Mouse (Mus musculus) stomach, embryonic 14.5 days (tissue): Measurements from ENCODE around the gene Disc1. TPM values are rescaled to one million over a fixed set of nuclear protein-coding genes. Genes with fewer than 3 reads are reported as not detected.

Experiments used
- ATAC-seq: fragments of 200-750 bp; cut with Nextera tagmentation; 2 replicates; pipeline ENCODE4 v1.8.0; 2017; ENCODE audit warnings: low read depth, moderate TSS enrichment; ENCODE audit not compliant: insufficient number of reproducible peaks, insufficient read depth, low FRiP score
- H3K27ac ChIP-seq: fragments of 300-500 bp; sonication (generic); 2 replicates; pipeline ENCODE4 v1.5.1; 2014; ENCODE audit warnings: mild to moderate bottlenecking, low read length, moderate library complexity, mixed read lengths
- H3K27me3 ChIP-seq: fragments of 300-500 bp; sonication (generic); 2 replicates; pipeline ENCODE4 v1.6.1; 2014; ENCODE audit warnings: low read length, control low read depth, mixed read lengths; ENCODE audit not compliant: control insufficient read depth, insufficient read depth
- H3K36me3 ChIP-seq: fragments of 300-500 bp; sonication (generic); 2 replicates; pipeline ENCODE4 v1.6.1; 2014; ENCODE audit warnings: mild to moderate bottlenecking, control low read depth, low read length, moderate library complexity, mixed read lengths; ENCODE audit not compliant: control insufficient read depth, insufficient read depth
- H3K4me1 ChIP-seq: fragments of 300-500 bp; sonication (generic); 2 replicates; pipeline ENCODE4 v1.6.1; 2014; ENCODE audit warnings: low read length, control low read depth, mixed read lengths; ENCODE audit not compliant: control insufficient read depth, insufficient read depth
- H3K4me2 ChIP-seq: fragments of 300-500 bp; sonication (generic); replicated peaks from 2 replicates; pipeline ENCODE4 v1.6.1; 2014; ENCODE audit warnings: low read depth, low read length, control low read depth
- H3K4me3 ChIP-seq: fragments of 300-500 bp; sonication (generic); 2 replicates; pipeline ENCODE4 v1.5.1; 2014; ENCODE audit warnings: low read depth, low read length, control low read depth
- H3K9ac ChIP-seq: fragments of 300-500 bp; sonication (generic); replicated peaks from 2 replicates; pipeline ENCODE4 v1.6.1; 2014; ENCODE audit warnings: low read depth, mild to moderate bottlenecking, control low read depth, low read length, moderate library complexity, mixed read lengths
- H3K9me3 ChIP-seq: fragments of 300-500 bp; sonication (generic); 2 replicates; pipeline ENCODE4 v1.6.1; 2016; ENCODE audit warnings: low read depth, low read length, control low read depth; ENCODE audit not compliant: control insufficient read depth
- WGBS: fragments of 180-500 bp; shearing (Covaris S2); extraction: QIAGEN DNeasy Blood & Tissue Kit; methylation state at CpG from one replicate; pipeline ENCODE4 v1.1.7; 2014; 5-methylcytosine and 5-hydroxymethylcytosine counted together
- polyA plus RNA-seq: library from polyadenylated mRNA; unstranded; fragments of >200 nt; fragmentation: Nextera tagmentation; extraction: Ambion mirVana; gene quantifications from 2 replicates; pipeline ENCODE4 v1.2.1, GENCODE M21; 2014

Gene Disc1
- polyA plus RNA-seq, 1 experiment from 2014 or later = 3.0 TPM

DNA sequence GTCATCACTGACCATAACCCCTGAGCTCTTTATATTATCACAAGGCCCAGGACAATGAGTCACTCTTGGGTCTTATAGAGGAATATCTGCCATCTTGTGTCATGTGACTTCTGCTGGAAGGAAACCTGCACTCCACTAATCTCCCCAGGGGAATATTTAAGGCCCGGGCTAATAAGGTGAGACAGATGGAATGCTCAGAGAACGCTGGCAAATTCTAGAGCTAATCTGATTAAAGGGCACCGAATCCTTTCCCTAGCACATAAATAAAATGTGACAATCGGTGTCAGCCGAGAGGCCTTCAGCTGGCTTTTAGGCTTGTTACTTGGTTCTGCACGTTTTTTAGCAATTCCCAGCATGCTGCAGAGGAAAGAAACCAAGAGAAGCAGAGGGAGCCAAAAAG is 15.7 kb downstream of the Disc1 start:
- Histone ChIP-seq H3K27me3 (no peaks in the 10 kb centered on the region), H3K9me3 (no peaks in the 10 kb centered on the region), H3K27ac (no peak overlapping the region), H3K36me3 (no peaks in the 10 kb centered on the region), H3K4me3 (no peak overlapping the region), H3K9ac (no peak overlapping the region), H3K4me1 (no peaks in the 10 kb centered on the region), H3K4me2 (no peak overlapping the region)
- no peak for ATAC-seq
- 63% methylated on average over 6 of the region's 6 CpGs for WGBS

DNA sequence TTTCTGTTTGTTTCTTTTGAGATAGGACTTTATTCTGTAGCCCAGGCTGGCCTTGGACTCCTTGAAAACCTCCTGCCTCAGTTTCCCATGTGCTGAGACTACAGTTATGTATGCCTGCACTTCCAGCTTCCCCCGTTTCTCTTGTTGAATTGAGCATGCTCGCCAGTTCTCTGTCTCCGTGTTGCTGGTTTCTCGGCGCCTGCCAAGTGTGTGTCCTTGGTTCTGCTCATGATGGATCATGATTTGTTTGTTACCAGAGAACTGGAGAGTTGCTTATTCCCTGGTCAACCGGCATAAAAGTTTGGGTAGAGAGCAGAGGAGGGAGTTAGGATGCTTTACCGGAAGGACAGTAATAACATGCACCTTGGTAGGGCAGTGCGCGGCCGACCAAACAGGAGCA is 20.1 kb downstream of the Disc1 start:
- H3K36me3 ChIP-seq = no peaks in the 10 kb centered on the region
- WGBS = 91% methylated on average over 10 of the region's 10 CpGs
- no peaks in the 10 kb centered on the region for H3K9me3 ChIP-seq
- no peaks in the 10 kb centered on the region for H3K27me3 ChIP-seq
- H3K4me2 ChIP-seq = no peak overlapping the region
- no peaks in the 10 kb centered on the region for H3K4me1 ChIP-seq
- no peak overlapping the region for H3K9ac ChIP-seq
- no peak overlapping the region for H3K27ac ChIP-seq
- ATAC-seq = no peak
- H3K4me3 ChIP-seq = no peak overlapping the region

DNA sequence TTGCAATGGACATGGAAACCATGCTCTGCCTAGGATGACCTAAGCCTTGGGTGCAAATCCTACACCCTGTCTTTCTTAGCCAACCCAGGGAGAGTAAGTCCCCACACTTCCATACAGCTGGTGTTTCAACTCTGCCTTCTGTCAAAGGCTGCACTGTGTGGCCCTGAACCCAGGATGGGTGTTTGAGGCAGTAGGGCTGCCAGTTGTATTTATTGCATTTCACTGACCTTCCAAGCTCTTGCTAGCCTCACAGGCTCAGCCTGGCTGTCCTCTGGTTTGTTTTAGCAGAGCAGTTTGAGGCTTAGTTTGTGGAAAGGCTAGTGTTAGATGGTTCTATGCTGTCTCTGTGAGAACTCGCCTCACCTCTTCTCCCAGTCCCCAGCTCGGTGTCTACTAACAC is 20.6 kb downstream of the Disc1 start:
- H3K9ac ChIP-seq = no peak overlapping the region
- H3K4me3 ChIP-seq = no peak overlapping the region
- no peaks in the 10 kb centered on the region for H3K36me3 ChIP-seq
- no peaks in the 10 kb centered on the region for H3K4me1 ChIP-seq
- WGBS = 75% methylated on average over 2 of the region's 2 CpGs
- no peak overlapping the region for H3K27ac ChIP-seq
- ATAC-seq = no peak
- H3K4me2 ChIP-seq = no peak overlapping the region
- H3K9me3 ChIP-seq = no peaks in the 10 kb centered on the region
- no peaks in the 10 kb centered on the region for H3K27me3 ChIP-seq

DNA sequence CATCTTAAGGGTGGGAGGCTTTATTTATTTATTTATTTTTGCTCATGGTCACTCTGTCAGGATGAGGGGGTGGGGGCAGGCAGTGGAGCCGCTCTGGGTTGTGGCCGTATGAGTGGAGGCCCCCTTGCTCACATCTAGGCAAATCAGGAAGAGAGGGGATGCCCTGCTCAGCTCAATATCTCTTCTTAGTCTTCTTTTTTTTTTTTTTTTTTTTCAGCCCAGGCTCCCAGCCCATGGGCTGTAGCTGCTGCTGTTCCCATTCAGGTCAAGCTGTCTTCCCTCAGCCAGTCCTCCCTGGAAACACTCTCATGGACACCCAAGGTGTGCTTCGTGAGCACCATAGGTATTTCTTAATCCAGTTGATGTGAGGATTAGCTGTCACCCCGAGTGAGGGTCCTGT is 21.4 kb downstream of the Disc1 start:
- 80% methylated on average over 4 of the region's 4 CpGs for WGBS
- H3K9me3 ChIP-seq = no peaks in the 10 kb centered on the region
- H3K27me3 ChIP-seq = no peaks in the 10 kb centered on the region
- H3K9ac ChIP-seq = no peak overlapping the region
- no peak for ATAC-seq
- H3K4me2 ChIP-seq = no peak overlapping the region
- no peak overlapping the region for H3K27ac ChIP-seq
- H3K36me3 ChIP-seq = no peaks in the 10 kb centered on the region
- no peak overlapping the region for H3K4me3 ChIP-seq
- H3K4me1 ChIP-seq = no peaks in the 10 kb centered on the region

DNA sequence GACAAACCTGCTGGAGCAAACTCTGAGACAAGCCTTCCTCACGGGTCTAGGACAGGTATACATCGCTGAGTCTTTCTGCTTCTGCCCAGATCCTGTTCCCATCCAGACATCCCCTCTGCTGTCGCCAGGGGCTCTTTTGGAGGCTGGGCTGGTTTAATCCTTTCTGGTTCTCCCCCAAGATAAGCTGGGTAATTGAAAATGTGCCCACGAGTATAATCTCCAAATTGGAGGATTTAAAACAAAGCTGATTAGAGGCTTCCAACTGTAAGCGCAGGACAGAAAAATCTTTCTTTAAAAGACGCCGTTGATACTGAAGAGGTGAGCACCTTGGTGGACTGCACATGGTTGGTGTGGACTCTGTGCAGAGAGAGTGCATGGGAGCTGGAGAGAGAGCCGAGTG is 23.3 kb downstream of the Disc1 start:
- no peak for ATAC-seq
- no peaks in the 10 kb centered on the region for H3K27me3 ChIP-seq
- no peak overlapping the region for H3K27ac ChIP-seq
- no peaks in the 10 kb centered on the region for H3K4me1 ChIP-seq
- no peak overlapping the region for H3K4me3 ChIP-seq
- no peaks in the 10 kb centered on the region for H3K9me3 ChIP-seq
- H3K4me2 ChIP-seq = no peak overlapping the region
- H3K9ac ChIP-seq = no peak overlapping the region
- 74% methylated on average over 8 of the region's 8 CpGs for WGBS
- no peaks in the 10 kb centered on the region for H3K36me3 ChIP-seq

DNA sequence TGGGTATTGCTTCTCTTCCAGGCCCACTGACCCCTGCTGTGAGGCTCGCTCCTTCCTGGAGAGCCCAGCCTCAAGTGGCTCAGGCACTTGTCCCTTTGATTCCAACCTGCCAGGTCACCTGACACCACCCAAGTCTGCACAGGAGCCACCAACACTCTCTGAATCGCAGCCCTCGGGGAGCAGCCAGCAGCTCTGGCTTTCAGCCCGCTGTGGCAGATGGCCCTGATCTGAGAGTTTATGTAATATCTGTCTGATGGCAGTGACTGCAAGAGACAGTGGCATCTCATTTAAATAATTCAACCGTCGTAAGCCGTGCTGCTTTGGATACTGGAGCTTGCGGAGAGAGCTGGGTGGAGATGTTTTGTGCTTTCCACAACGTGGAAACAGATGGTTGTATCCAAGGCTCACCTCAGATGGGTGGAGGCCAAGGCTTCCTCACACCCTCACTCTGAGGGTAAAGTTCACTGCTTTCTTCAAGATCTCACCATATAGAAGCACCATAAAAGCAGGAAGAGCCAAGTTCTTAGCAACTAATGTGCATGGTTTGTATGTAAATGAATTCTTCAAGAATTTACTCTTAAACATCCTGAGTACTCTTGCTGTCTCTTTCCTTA is 24.9 kb downstream of the Disc1 start:
- 48% methylated on average over 9 of the region's 9 CpGs for WGBS
- ATAC-seq = no peak
- Histone ChIP-seq H3K9me3 (no peaks in the 10 kb centered on the region), H3K9ac (no peak overlapping the region), H3K4me2 (no peak overlapping the region), H3K27ac (no peak overlapping the region), H3K27me3 (no peaks in the 10 kb centered on the region), H3K36me3 (no peaks in the 10 kb centered on the region), H3K4me3 (no peak overlapping the region), H3K4me1 (peaks cover 5% of the 10 kb centered on the region; the same call in 1 of the 2 replicates)

DNA sequence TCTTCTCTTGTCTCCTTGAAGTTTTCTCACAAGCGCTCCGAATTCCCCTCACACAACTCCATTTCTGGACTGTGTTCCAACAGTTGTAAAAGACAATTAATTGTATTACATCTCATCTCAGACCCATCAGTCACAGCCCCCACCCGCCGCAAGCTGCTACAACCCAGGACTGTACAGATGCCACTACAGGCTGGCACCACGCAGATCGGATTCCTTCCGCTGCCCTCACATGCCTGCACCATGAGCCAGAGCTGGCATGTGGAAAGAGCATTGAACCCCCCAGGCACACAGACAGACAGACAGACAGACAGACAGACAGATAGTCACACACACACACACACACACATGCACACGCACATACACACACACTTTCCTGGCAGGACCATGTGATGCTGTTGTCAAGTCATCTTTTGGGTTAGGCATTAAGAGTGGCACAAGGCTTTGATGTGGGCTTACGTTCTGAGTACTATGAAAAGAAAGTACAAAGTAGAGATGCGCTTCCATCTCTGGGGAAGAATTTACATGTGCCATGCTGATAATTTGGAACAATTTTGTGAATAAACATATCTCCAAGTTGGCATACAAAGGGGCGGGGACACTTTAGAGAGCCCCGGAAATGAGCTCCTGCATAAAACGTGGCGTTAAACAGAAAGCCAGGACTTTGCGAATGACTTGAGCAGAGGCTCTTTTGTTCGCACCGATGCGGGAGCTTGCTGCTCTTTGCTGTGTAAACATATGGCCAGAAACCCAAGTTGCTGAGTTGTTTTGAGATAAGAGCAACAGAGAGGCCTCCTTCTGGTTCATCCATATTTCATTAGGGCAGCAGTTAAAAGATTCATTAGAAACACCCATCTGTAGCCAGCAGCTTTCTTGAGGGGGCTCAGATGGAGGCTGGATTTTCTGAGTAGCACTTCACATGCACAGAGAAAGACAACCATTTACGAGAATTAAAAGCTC is 26.7 kb downstream of the Disc1 start:
- Histone ChIP-seq H3K9ac (no peak overlapping the region), H3K4me2 (peak overlapping the region; percentile 17; the same call in 1 of the 2 replicates), H3K36me3 (no peaks in the 10 kb centered on the region), H3K27ac (no peak overlapping the region), H3K27me3 (no peaks in the 10 kb centered on the region), H3K4me1 (peaks cover 5% of the 10 kb centered on the region; the same call in 1 of the 2 replicates), H3K4me3 (no peak overlapping the region), H3K9me3 (no peaks in the 10 kb centered on the region)
- no peak for ATAC-seq
- 67% methylated on average over 19 of the region's 19 CpGs for WGBS

DNA sequence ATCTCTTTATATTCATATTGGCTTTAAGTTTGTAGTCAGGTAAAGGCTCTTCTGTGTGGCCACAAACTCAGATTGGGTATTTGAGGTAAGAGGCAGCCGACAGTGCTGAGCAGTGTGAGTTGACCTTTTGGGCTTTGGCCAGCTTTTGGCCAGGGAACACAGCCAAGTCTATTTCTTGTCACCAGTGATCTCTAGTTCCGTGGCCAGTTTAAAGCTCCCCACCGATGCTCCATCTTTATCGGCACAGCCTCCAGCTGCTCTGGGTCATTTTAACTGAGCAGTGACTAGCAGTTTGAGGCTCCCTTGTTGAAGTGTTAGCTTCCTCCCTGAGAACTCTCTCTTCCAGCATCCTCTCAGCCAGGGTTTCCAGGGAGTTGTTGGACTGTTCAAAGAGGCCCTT is 29.8 kb downstream of the Disc1 start:
- H3K4me1 ChIP-seq = peaks cover 5% of the 10 kb centered on the region; the same call in 1 of the 2 replicates
- no peak overlapping the region for H3K9ac ChIP-seq
- 55% methylated on average over 4 of the region's 4 CpGs for WGBS
- H3K4me3 ChIP-seq = no peak overlapping the region
- no peaks in the 10 kb centered on the region for H3K9me3 ChIP-seq
- no peak for ATAC-seq
- peak overlapping the region; percentile 58 for H3K27ac ChIP-seq
- no peak overlapping the region for H3K4me2 ChIP-seq
- H3K27me3 ChIP-seq = no peaks in the 10 kb centered on the region
- no peaks in the 10 kb centered on the region for H3K36me3 ChIP-seq
